Mouse (Mus musculus): ENCODE measurements at regions not wholly inside any gene's neighbourhood (a gene's known extent, or its start where the extent isn't known, plus 50 kb on each side); places are given as distances from the start of the nearest gene placed in this dataset.

DNA sequence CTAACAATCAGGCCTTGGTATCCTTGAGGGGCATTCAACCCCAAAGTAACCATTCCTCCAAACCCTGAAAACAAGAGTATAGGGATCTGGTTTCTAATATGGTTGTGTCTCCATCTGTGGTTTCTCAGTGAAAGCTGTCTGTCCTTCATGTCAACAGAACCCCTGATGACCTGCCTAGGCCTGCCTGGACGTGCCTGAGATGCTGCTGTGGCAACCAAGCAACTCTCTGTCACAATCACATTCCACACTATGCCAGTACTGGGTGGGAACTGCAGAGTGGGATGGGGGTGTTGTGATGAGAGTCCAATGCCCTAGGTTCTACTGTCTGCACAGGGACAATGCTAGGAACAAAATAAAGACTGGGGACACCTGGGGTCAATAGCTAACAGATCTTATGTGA is 121.1 kb upstream of the Arntl start:
- no peak overlapping the region for H3K27ac ChIP-seq (ENCODE audit: control insufficient read depth, insufficient read depth, low read depth, low read length, poor library complexity)
- no peak overlapping the region for H3K4me3 ChIP-seq (replicated peaks; ENCODE audit: control insufficient read depth, low read depth, low read length)
- 55% methylated on average over 1 of the region's 1 CpGs for WGBS
- H3K4me1 ChIP-seq (ENCODE audit: control insufficient read depth, insufficient read depth, low read length) = no peaks in the 10 kb centered on the region
- TF ChIP-seq POLR2A (IDR thresholded peaks at IDR 0.05; ENCODE audit: borderline replicate concordance, control insufficient read depth, low read depth, low read length) (no peak), CTCF (IDR thresholded peaks at IDR 0.05; ENCODE audit: control insufficient read depth, insufficient read depth, low read length) (no peak)

DNA sequence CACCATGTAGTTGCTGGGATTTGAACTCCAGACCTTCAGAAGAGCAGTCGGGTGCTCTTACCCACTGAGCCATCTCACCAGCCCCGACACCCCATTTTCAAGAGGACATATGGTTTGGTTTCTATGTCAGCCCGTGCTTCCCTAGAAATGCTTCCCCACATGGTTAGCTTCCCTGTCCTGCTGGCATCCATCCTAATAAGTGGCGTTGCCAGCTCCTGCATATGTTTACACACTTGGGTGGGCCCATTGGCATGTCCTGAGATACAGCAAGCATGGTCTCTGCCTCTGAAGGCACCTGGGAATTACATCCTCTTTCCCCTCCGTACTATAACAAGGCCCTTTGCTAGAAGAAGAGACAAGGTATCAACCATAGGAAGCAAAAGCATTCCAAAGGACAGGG is 119.6 kb upstream of the Arntl start:
- no peak for TF ChIP-seq CTCF (IDR thresholded peaks at IDR 0.05; ENCODE audit: control insufficient read depth, insufficient read depth, low read length)
- TF ChIP-seq POLR2A (IDR thresholded peaks at IDR 0.05; ENCODE audit: borderline replicate concordance, control insufficient read depth, low read depth, low read length) = no peak
- H3K27ac ChIP-seq (ENCODE audit: control insufficient read depth, insufficient read depth, low read depth, low read length, poor library complexity) = no peak overlapping the region
- WGBS = 79% methylated on average over 5 of the region's 5 CpGs
- no peak overlapping the region for H3K4me3 ChIP-seq (replicated peaks; ENCODE audit: control insufficient read depth, low read depth, low read length)
- H3K4me1 ChIP-seq (ENCODE audit: control insufficient read depth, insufficient read depth, low read length) = no peaks in the 10 kb centered on the region

DNA sequence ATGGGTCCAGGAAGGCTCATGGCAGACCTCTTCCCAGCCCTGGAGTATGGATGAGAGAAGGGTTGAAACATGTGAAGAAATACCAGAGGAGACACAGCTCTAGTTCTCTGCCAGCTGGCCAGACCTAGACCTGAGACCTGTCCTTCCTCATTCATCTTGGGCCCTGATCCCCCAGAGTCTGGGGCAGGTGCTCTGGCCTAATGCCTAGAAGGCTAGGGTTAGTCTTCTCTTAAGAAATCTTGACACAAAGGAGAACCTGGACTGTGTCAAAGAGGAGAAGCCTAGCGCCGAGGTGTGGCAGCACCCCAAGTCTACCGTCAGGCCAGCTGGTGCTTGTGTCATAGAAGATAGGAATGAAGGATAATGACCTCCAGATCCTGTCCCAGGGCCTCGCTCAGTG is 118.2 kb upstream of the Arntl start:
- Histone ChIP-seq H3K27ac (ENCODE audit: control insufficient read depth, insufficient read depth, low read depth, low read length, poor library complexity) (no peak overlapping the region), H3K4me3 (replicated peaks; ENCODE audit: control insufficient read depth, low read depth, low read length) (no peak overlapping the region), H3K4me1 (ENCODE audit: control insufficient read depth, insufficient read depth, low read length) (no peaks in the 10 kb centered on the region)
- TF ChIP-seq POLR2A (IDR thresholded peaks at IDR 0.05; ENCODE audit: borderline replicate concordance, control insufficient read depth, low read depth, low read length) (no peak), CTCF (IDR thresholded peaks at IDR 0.05; ENCODE audit: control insufficient read depth, insufficient read depth, low read length) (no peak)
- 62% methylated on average over 4 of the region's 4 CpGs for WGBS

DNA sequence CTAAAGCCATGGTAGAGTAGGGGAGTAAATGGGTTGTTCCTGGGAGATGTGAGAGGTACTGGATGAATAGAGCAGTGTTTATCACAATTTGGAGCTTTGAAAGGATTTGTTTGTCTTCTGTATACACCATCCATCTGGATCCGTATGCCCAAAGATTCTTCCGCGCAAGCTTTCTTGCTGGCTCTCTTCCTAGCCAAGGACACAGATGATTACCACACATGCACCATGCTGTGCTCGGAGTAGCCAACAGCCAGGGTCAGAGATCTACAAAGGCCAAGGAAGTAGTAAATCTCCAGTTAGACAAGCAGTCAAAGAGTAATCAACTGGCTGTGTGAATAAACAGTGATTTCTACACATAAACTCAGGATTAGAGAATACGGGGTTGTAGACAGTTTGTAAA is 113.3 kb upstream of the Arntl start:
- WGBS = 79% methylated on average over 5 of the region's 5 CpGs
- no peak for TF ChIP-seq CTCF (IDR thresholded peaks at IDR 0.05; ENCODE audit: control insufficient read depth, insufficient read depth, low read length)
- TF ChIP-seq POLR2A (IDR thresholded peaks at IDR 0.05; ENCODE audit: borderline replicate concordance, control insufficient read depth, low read depth, low read length) = no peak
- H3K4me3 ChIP-seq (replicated peaks; ENCODE audit: control insufficient read depth, low read depth, low read length) = no peak overlapping the region
- H3K27ac ChIP-seq (ENCODE audit: control insufficient read depth, insufficient read depth, low read depth, low read length, poor library complexity) = no peak overlapping the region
- no peaks in the 10 kb centered on the region for H3K4me1 ChIP-seq (ENCODE audit: control insufficient read depth, insufficient read depth, low read length)

DNA sequence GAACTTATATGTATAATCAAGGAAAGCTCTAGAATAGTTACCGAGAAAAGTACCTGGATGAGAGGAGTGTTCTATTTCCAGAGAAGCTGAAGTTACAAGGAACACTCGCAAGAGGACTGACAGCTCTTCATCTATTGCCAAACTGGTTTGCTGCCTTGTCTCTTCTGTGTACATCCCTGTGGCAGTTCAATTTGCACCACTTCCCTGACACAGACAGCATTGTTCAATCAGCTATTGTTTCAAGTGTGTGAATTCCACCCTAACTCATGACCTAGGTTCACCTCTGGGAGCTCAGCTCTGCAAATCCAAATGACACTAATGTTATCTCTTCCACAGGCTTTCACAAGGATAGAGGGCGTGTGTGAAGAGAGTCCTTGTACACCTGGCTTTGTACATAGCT is 112.2 kb upstream of the Arntl start:
- Histone ChIP-seq H3K4me3 (replicated peaks; ENCODE audit: control insufficient read depth, low read depth, low read length) (no peak overlapping the region), H3K27ac (ENCODE audit: control insufficient read depth, insufficient read depth, low read depth, low read length, poor library complexity) (no peak overlapping the region), H3K4me1 (ENCODE audit: control insufficient read depth, insufficient read depth, low read length) (no peaks in the 10 kb centered on the region)
- TF ChIP-seq CTCF (IDR thresholded peaks at IDR 0.05; ENCODE audit: control insufficient read depth, insufficient read depth, low read length) = no peak
- no peak for TF ChIP-seq POLR2A (IDR thresholded peaks at IDR 0.05; ENCODE audit: borderline replicate concordance, control insufficient read depth, low read depth, low read length)
- 72% methylated on average over 3 of the region's 3 CpGs for WGBS

DNA sequence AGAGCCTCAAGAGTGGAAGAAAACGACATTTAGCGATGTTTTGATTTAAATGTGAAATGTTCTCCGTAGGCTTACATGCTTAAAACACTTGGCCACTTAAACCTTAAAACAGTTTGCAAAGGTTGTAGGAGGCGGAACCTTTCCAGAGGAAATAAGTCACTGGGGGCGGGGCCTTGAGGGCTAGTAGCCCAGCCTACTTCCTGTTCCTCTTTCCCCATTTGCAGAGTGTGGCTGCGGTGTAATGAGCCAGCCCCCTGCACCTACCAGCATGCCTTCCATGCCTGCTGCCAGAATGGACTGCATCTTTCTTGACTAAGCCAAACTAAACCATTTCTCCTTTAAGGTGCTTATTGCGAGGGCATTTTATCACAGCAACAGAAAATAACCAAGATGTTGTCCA is 103.0 kb upstream of the Arntl start:
- TF ChIP-seq CTCF (IDR thresholded peaks at IDR 0.05; ENCODE audit: control insufficient read depth, insufficient read depth, low read length) (no peak), POLR2A (IDR thresholded peaks at IDR 0.05; ENCODE audit: borderline replicate concordance, control insufficient read depth, low read depth, low read length) (no peak)
- Histone ChIP-seq H3K4me1 (ENCODE audit: control insufficient read depth, insufficient read depth, low read length) (no peaks in the 10 kb centered on the region; the same call in 1 of the 2 replicates), H3K27ac (ENCODE audit: control insufficient read depth, insufficient read depth, low read depth, low read length, poor library complexity) (no peak overlapping the region), H3K4me3 (replicated peaks; ENCODE audit: control insufficient read depth, low read depth, low read length) (no peak overlapping the region)
- WGBS = 68% methylated on average over 7 of the region's 7 CpGs

DNA sequence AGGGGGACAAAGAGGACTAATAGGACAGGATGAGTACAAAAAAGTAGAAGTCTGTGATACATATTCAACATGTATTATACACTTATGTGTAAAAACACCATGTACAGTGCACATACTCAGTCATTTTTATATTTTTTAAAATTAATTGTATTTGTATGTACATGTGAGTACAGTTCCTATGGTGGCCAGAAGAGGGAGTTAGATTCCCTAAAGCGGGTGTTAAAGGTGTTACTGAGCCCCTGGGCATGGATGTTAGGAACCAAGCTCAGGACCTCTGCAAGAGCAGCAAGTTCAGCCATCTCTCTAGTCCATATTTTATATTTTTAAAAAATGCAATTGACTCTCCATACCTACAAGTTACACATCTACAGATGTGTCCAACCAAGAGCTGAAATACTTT is 101.9 kb upstream of the Arntl start:
- Histone ChIP-seq H3K27ac (ENCODE audit: control insufficient read depth, insufficient read depth, low read depth, low read length, poor library complexity) (no peak overlapping the region), H3K4me1 (ENCODE audit: control insufficient read depth, insufficient read depth, low read length) (no peaks in the 10 kb centered on the region; the same call in 1 of the 2 replicates), H3K4me3 (replicated peaks; ENCODE audit: control insufficient read depth, low read depth, low read length) (no peak overlapping the region)
- TF ChIP-seq CTCF (IDR thresholded peaks at IDR 0.05; ENCODE audit: control insufficient read depth, insufficient read depth, low read length) (no peak), POLR2A (IDR thresholded peaks at IDR 0.05; ENCODE audit: borderline replicate concordance, control insufficient read depth, low read depth, low read length) (no peak)
- 72% methylated on average over 1 of the region's 1 CpGs for WGBS

DNA sequence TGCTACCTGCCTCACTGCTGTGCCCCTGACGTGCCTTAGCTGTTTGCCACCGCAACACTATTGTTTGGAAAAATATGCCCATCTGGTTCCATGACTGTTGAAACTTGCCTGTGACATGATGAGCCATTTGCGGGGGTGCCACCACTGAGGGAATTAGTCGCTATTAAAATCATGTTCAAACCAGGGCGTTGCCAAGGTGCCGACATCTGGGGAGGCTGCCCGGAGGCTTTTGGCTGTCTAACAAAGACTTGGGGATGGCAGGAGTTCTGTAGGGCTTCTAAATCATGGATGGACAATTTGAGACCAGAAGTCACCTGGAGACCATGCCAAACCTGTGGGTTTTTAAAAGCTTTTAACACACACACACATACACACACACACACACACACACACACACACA is 100.5 kb upstream of the Arntl start:
- H3K4me1 ChIP-seq (ENCODE audit: control insufficient read depth, insufficient read depth, low read length) = no peaks in the 10 kb centered on the region; the same call in 1 of the 2 replicates
- TF ChIP-seq POLR2A (IDR thresholded peaks at IDR 0.05; ENCODE audit: borderline replicate concordance, control insufficient read depth, low read depth, low read length) (no peak), CTCF (IDR thresholded peaks at IDR 0.05; ENCODE audit: control insufficient read depth, insufficient read depth, low read length) (no peak)
- WGBS = 86% methylated on average over 7 of the region's 7 CpGs
- no peak overlapping the region for H3K4me3 ChIP-seq (replicated peaks; ENCODE audit: control insufficient read depth, low read depth, low read length)
- no peak overlapping the region for H3K27ac ChIP-seq (ENCODE audit: control insufficient read depth, insufficient read depth, low read depth, low read length, poor library complexity)

DNA sequence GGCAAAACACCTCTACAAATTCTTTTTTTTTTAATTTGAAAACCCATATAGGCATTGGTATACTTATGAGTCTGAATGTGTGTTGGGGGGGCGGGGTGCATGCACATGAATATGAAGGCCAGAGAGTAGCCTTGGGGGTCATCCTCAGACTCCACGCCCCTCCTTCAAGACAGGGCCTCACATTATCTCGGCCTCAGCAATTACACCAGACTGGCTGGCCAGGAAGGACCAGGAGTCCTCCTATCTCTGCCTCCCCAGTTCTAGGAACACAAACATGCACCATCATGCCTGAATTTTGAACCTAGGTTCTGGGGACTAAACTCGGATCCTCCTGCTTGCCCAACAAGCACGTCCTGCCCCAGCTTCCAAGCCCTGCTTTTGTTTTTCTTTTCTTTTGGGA is 99.3 kb upstream of the Arntl start:
- no peaks in the 10 kb centered on the region; the same call in 1 of the 2 replicates for H3K4me1 ChIP-seq (ENCODE audit: control insufficient read depth, insufficient read depth, low read length)
- no peak overlapping the region for H3K27ac ChIP-seq (ENCODE audit: control insufficient read depth, insufficient read depth, low read depth, low read length, poor library complexity)
- 79% methylated on average over 5 of the region's 5 CpGs for WGBS
- no peak overlapping the region for H3K4me3 ChIP-seq (replicated peaks; ENCODE audit: control insufficient read depth, low read depth, low read length)
- TF ChIP-seq POLR2A (IDR thresholded peaks at IDR 0.05; ENCODE audit: borderline replicate concordance, control insufficient read depth, low read depth, low read length) (no peak), CTCF (IDR thresholded peaks at IDR 0.05; ENCODE audit: control insufficient read depth, insufficient read depth, low read length) (no peak)

Data from bone marrow, adult 2 months (tissue).